Mouse (Mus musculus) cerebellum, adult 2 months (tissue): ENCODE results near the gene Rbm28.

ENCODE experiments used
- CTCF ChIP-seq: fragments of 200-500 bp; IDR thresholded peaks from 2 replicates; pipeline ENCODE4 v1.5.1; 2011; ENCODE audit warnings: low read depth, mild to moderate bottlenecking, control low read depth, low read length, moderate library complexity, borderline replicate concordance; ENCODE audit not compliant: insufficient read depth
- POLR2A ChIP-seq: fragments of 200-500 bp; IDR thresholded peaks from 2 replicates; pipeline ENCODE4 v1.6.1; 2011; ENCODE audit warnings: low read length, control low read depth, borderline replicate concordance; ENCODE audit not compliant: insufficient read depth

GRCm38 (mm10) chr6:29169675-29170062 lies 4.9 kb upstream of the Rbm28 start:
- TF ChIP-seq CTCF (no peak), POLR2A (no peak)
